Mouse (Mus musculus) forelimb bud, embryonic 11.5 days (tissue): Measurements from ENCODE around the gene Gsn.

ENCODE experiments used
- DNase-seq: peaks from one replicate; pipeline ENCODE4 v3.0.0-alpha.2; 2012; ENCODE audit warnings: low read depth, low spot score

Gsn gene

GRCm38 (mm10) chr2:35255885-35256833 is at the start of gene Gsn:
Gene Gsn (plus strand): TSS chr2:35256380.
- DNase-seq, result peak; percentile 66

- no peak for DNase-seq
Observed at GRCm38 (mm10) chr2:35206761-35207160, 49.4 kb upstream of the Gsn start.

GRCm38 (mm10) chr2:35208054-35208453 is 48.1 kb upstream of the Gsn start:
- DNase-seq, result no peak

GRCm38 (mm10) chr2:35208931-35209665 is 47.1 kb upstream of the Gsn start:
- DNase-seq, result no peak

GRCm38 (mm10) chr2:35211681-35212080 is 44.5 kb upstream of the Gsn start:
- DNase-seq, result no peak

- no peak for DNase-seq
Observed at GRCm38 (mm10) chr2:35213345-35213910, 42.8 kb upstream of the Gsn start.

- DNase-seq, result peak; percentile 87
Observed at GRCm38 (mm10) chr2:35214881-35215358, 41.3 kb upstream of the Gsn start.

GRCm38 (mm10) chr2:35215363-35215762 is 40.8 kb upstream of the Gsn start:
- DNase-seq, result no peak

- DNase-seq, result no peak
Observed at GRCm38 (mm10) chr2:35216701-35217100, 39.5 kb upstream of the Gsn start.

- no peak for DNase-seq
Observed at GRCm38 (mm10) chr2:35218736-35219135, 37.4 kb upstream of the Gsn start.

GRCm38 (mm10) chr2:35222822-35223391 is 33.3 kb upstream of the Gsn start:
- peak; percentile 57 for DNase-seq

GRCm38 (mm10) chr2:35224285-35224684 is 31.9 kb upstream of the Gsn start:
- DNase-seq, result no peak

GRCm38 (mm10) chr2:35228145-35228544 is 28.0 kb upstream of the Gsn start:
- DNase-seq, result peak; percentile 75

GRCm38 (mm10) chr2:35230215-35230614 is 26.0 kb upstream of the Gsn start:
- DNase-seq, result no peak

- DNase-seq, result no peak
Observed at GRCm38 (mm10) chr2:35231871-35232270, 24.3 kb upstream of the Gsn start.

GRCm38 (mm10) chr2:35232595-35233445 is 23.4 kb upstream of the Gsn start:
- no peak for DNase-seq

- DNase-seq, result no peak
Observed at GRCm38 (mm10) chr2:35233898-35234297, 22.3 kb upstream of the Gsn start.

- DNase-seq, result no peak
Observed at GRCm38 (mm10) chr2:35235021-35235420, 21.2 kb upstream of the Gsn start.

- DNase-seq, result no peak
Observed at GRCm38 (mm10) chr2:35244241-35244640, 11.9 kb upstream of the Gsn start.

- DNase-seq, result no peak
Observed at GRCm38 (mm10) chr2:35247763-35248162, 8.4 kb upstream of the Gsn start.

GRCm38 (mm10) chr2:35252733-35253132 is 3.4 kb upstream of the Gsn start:
- no peak for DNase-seq
